Mouse (Mus musculus) neural tube, postnatal 0 days (tissue): ENCODE data around the gene Klf3. TPM values are rescaled to one million over a fixed set of nuclear protein-coding genes. Genes with fewer than 3 reads are reported as not detected.

Experiments used
- polyA plus RNA-seq: library from polyadenylated mRNA; unstranded; fragments of >200 nt; fragmentation: Nextera tagmentation; extraction: Ambion mirVana; gene quantifications from 2 replicates; pipeline ENCODE4 v1.2.1, GENCODE M21; 2015

Klf3 gene
- 28.7 and 28.9 TPM in 2 replicates for polyA plus RNA-seq

GRCm38 (mm10) chr5:64802795-64803719 is at the start of gene Klf3:
Gene Klf3, plus strand, starts transcription at chr5:64803388.

Other genes with a start within 250 kb of the Klf3 start
- gene Tlr1, start 130.2 kb downstream of the Klf3 start, polyA plus RNA-seq: 0.19 and 0.74 TPM in 2 replicates
- 0.34 and 0.44 TPM in 2 replicates for gene Tlr6, start 156.7 kb downstream of the Klf3 start, polyA plus RNA-seq
- gene Fam114a1, start 166.7 kb downstream of the Klf3 start, polyA plus RNA-seq: 7.3 and 9.2 TPM in 2 replicates